Mouse (Mus musculus) mouse embryonic stem cell (cell line): Measurements from ENCODE around the gene Stk35.

ENCODE experiments used
- in situ Hi-C, 2 experiments: fragments of 300-500 bp; cut with MboI; formaldehyde crosslinking; loops; 1 replicate in 1 of 2; 3 replicates in 1 of 2; pipeline ENCODE4 v1.14.3; 2019 to 2020; ENCODE audit warnings: low sequenced_read_pairs in 2 of 2, low pct_unique_long_range_greater_than_20kb in 1 of 2, mixed read lengths in 1 of 2; ENCODE audit not compliant: unreplicated experiment in 1 of 2

Gene Stk35

GRCm38 (mm10) chr2:129880226-129880625 lies 79.9 kb downstream of the Stk35 start:
- in situ Hi-C loops: no loop called here

GRCm38 (mm10) chr2:129881886-129882285 lies 81.6 kb downstream of the Stk35 start:
- in situ Hi-C loops: no loop called here
